Mouse (Mus musculus): ENCODE measurements around the gene Ankrd27.

Gene Ankrd27

DNA sequence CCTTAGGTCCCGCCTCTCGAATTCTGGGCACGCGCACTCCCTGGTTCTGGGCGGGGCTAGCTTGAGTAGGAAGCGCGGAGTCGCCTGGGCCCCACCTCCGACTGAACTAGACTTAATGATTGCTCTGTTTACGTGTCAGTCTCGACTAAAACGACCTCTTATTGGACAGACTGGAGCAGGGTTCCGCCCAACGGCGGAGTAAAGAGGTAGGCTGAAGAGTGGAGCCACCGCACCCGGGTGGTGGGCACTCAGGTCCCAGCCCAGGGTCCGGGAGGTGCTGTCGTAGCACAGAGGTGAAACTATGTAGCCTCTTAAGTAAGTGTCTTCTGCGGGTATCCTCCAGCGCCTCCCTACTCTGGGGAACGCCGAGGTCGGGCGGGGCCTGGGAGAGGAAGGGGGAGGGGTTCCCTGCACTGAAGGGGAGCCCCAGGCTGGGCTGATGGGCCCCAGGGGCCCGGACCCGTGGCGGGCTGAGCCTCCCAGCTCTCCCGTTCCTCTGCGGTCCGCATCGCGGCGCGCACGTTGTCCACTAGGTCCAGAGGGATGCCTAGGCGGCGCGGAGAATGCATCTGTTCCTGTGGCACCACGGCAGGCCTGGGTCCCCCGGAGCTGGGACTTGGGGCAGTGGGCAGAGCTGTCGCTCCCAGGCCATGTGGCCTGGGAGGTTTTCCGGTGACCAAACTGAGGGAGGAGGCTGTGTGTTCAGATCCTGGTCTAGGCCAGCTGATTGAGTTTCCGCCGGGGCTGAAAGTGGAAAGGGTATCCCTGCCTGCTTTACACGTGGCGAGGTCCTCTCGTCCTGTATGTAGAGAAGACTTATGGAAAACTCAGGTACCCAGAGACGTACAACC lies at the start of gene Ankrd27:
TSS of gene Ankrd27 (plus strand) at position 190 of the 851 bp plus-strand sequence.
- Histone ChIP-seq H3K27me3 (ENCODE audit: insufficient read depth, low read length) (peaks cover 27% of the 10 kb centered on the region), H3K4me3 (replicated peaks; ENCODE audit: low read length) (peak within 1 kb of the TSS; percentile 97), H3K36me3 (ENCODE audit: insufficient read depth, low read length) (peaks cover 19% of the 10 kb centered on the region), H3K9me3 (ENCODE audit: low read length) (no peaks in the 10 kb centered on the region), H3K4me1 (replicated peaks; ENCODE audit: low read depth, low read length) (peaks cover 48% of the 10 kb centered on the region)
- no peak for TF ChIP-seq POU5F1 (IDR thresholded peaks at IDR 0.05; ENCODE audit: borderline replicate concordance, low read length)
- no peak for TF ChIP-seq CTCF (conservative IDR thresholded peaks at IDR 0.05; ENCODE audit: low read length)
- no peak for TF ChIP-seq NANOG (IDR thresholded peaks at IDR 0.05; ENCODE audit: borderline replicate concordance, low read length)

- Histone ChIP-seq H3K9me3 (ENCODE audit: low read length) (no peaks in the 10 kb centered on the region), H3K27me3 (ENCODE audit: insufficient read depth, low read length) (no peaks in the 10 kb centered on the region), H3K4me3 (replicated peaks; ENCODE audit: low read length) (peak within 1 kb of the TSS; percentile 77), H3K36me3 (ENCODE audit: insufficient read depth, low read length) (peaks cover 26% of the 10 kb centered on the region), H3K4me1 (replicated peaks; ENCODE audit: low read depth, low read length) (peaks cover 39% of the 10 kb centered on the region)
- TF ChIP-seq NANOG (IDR thresholded peaks at IDR 0.05; ENCODE audit: borderline replicate concordance, low read length) (no peak), CTCF (conservative IDR thresholded peaks at IDR 0.05; ENCODE audit: low read length) (peak; percentile 59), POU5F1 (IDR thresholded peaks at IDR 0.05; ENCODE audit: borderline replicate concordance, low read length) (no peak)
Observed at GRCm38 (mm10) chr7:35537562-35537961, 48.5 kb upstream of the Ankrd27 start, which contains the start of gene Tdrd12. Gene Tdrd12, minus strand, starts transcription at chr7:35537745.

DNA sequence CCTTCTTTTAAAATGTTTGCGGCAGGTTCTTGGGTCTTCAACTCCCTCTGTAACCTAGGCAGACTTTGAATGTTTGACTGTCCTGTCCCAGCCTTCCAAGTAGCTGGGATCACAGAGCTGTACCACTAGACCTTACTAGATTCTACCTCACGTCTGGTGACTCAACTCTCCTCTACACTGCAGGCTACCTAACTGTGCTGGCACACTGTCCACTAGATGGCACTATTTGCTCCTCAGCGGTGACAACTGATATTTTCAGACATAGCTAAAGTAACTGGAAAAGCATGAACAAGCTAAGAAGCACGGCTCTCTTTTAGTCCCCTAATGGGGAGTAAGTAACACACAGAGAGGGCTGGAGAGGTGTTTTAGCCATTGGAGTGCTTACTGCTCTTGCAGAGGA lies 40.2 kb upstream of the Ankrd27 start:
- peak; percentile 98 for TF ChIP-seq CTCF (conservative IDR thresholded peaks at IDR 0.05; ENCODE audit: low read length)
- TF ChIP-seq POU5F1 (IDR thresholded peaks at IDR 0.05; ENCODE audit: borderline replicate concordance, low read length), result no peak
- no peak overlapping the region for H3K4me3 ChIP-seq (replicated peaks; ENCODE audit: low read length)
- H3K9me3 ChIP-seq (ENCODE audit: low read length), result no peaks in the 10 kb centered on the region
- no peaks in the 10 kb centered on the region for H3K27me3 ChIP-seq (ENCODE audit: insufficient read depth, low read length)
- H3K36me3 ChIP-seq (ENCODE audit: insufficient read depth, low read length), result peaks cover 46% of the 10 kb centered on the region
- H3K4me1 ChIP-seq (replicated peaks; ENCODE audit: low read depth, low read length), result peaks cover 13% of the 10 kb centered on the region

- TF ChIP-seq POU5F1 (IDR thresholded peaks at IDR 0.05; ENCODE audit: borderline replicate concordance, low read length) (no peak), CTCF (conservative IDR thresholded peaks at IDR 0.05; ENCODE audit: low read length) (peak; percentile 43)
Observed at GRCm38 (mm10) chr7:35553751-35554604, 32.1 kb upstream of the Ankrd27 start.

GRCm38 (mm10) chr7:35554605-35555175 lies 31.4 kb upstream of the Ankrd27 start:
- no peak for TF ChIP-seq POU5F1 (IDR thresholded peaks at IDR 0.05; ENCODE audit: borderline replicate concordance, low read length)
- TF ChIP-seq NANOG (IDR thresholded peaks at IDR 0.05; ENCODE audit: borderline replicate concordance, low read length), result no peak
- TF ChIP-seq CTCF (conservative IDR thresholded peaks at IDR 0.05; ENCODE audit: low read length), result no peak
- H3K4me1 ChIP-seq (replicated peaks; ENCODE audit: low read depth, low read length), result peaks cover 32% of the 10 kb centered on the region
- H3K36me3 ChIP-seq (ENCODE audit: insufficient read depth, low read length), result peaks cover 30% of the 10 kb centered on the region
- no peaks in the 10 kb centered on the region for H3K27me3 ChIP-seq (ENCODE audit: insufficient read depth, low read length)
- peak overlapping the region; percentile 89 for H3K4me3 ChIP-seq (replicated peaks; ENCODE audit: low read length)
- H3K9me3 ChIP-seq (ENCODE audit: low read length), result no peaks in the 10 kb centered on the region

More at GRCm38 (mm10) chr7:35553751-35554604, 32.1 kb upstream of the Ankrd27 start:
- H3K4me1 ChIP-seq (replicated peaks; ENCODE audit: low read depth, low read length), result peaks cover 31% of the 10 kb centered on the region
- H3K9me3 ChIP-seq (ENCODE audit: low read length), result no peaks in the 10 kb centered on the region
- H3K36me3 ChIP-seq (ENCODE audit: insufficient read depth, low read length), result peaks cover 37% of the 10 kb centered on the region
- H3K27me3 ChIP-seq (ENCODE audit: insufficient read depth, low read length), result no peaks in the 10 kb centered on the region
- peak overlapping the region; percentile 89 for H3K4me3 ChIP-seq (replicated peaks; ENCODE audit: low read length)

GRCm38 (mm10) chr7:35555224-35556204 lies 30.5 kb upstream of the Ankrd27 start:
- Histone ChIP-seq H3K4me3 (replicated peaks; ENCODE audit: low read length) (peak overlapping the region; percentile 89), H3K36me3 (ENCODE audit: insufficient read depth, low read length) (peaks cover 22% of the 10 kb centered on the region), H3K9me3 (ENCODE audit: low read length) (no peaks in the 10 kb centered on the region), H3K4me1 (replicated peaks; ENCODE audit: low read depth, low read length) (peaks cover 32% of the 10 kb centered on the region), H3K27me3 (ENCODE audit: insufficient read depth, low read length) (no peaks in the 10 kb centered on the region)
- no peak for TF ChIP-seq CTCF (conservative IDR thresholded peaks at IDR 0.05; ENCODE audit: low read length)
- no peak for TF ChIP-seq NANOG (IDR thresholded peaks at IDR 0.05; ENCODE audit: borderline replicate concordance, low read length)
- no peak for TF ChIP-seq POU5F1 (IDR thresholded peaks at IDR 0.05; ENCODE audit: borderline replicate concordance, low read length)

DNA sequence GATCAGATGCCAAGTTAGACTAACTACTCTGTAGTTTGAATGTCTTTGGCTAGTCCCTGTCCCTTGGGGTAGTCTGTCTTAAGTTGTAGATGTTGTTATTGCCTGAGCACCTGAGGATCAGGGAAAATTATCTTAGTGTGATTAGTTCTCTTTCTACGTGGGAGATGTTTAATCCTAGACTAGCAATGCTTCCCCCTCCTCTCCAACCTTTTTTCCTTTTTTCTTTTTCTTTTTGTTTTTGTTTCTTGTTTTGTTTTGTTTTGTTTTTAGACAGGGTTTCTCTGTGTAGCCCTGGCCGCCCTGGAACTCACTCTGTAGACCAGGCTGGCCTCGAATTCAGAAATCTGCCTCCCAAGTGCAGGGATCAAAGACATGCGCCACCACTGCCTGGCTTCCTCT lies 29.8 kb upstream of the Ankrd27 start, which contains the start of gene Nudt19:
TSS of gene Nudt19 (minus strand) at position 100 of the 399 bp plus-strand sequence.
- no peak for TF ChIP-seq NANOG (IDR thresholded peaks at IDR 0.05; ENCODE audit: borderline replicate concordance, low read length)
- TF ChIP-seq POU5F1 (IDR thresholded peaks at IDR 0.05; ENCODE audit: borderline replicate concordance, low read length), result no peak
- TF ChIP-seq CTCF (conservative IDR thresholded peaks at IDR 0.05; ENCODE audit: low read length), result no peak
- Histone ChIP-seq H3K4me1 (replicated peaks; ENCODE audit: low read depth, low read length) (peaks cover 32% of the 10 kb centered on the region), H3K9me3 (ENCODE audit: low read length) (no peaks in the 10 kb centered on the region), H3K4me3 (replicated peaks; ENCODE audit: low read length) (peak within 1 kb of the TSS; percentile 89), H3K27me3 (ENCODE audit: insufficient read depth, low read length) (no peaks in the 10 kb centered on the region), H3K36me3 (ENCODE audit: insufficient read depth, low read length) (peaks cover 15% of the 10 kb centered on the region)

Data from E14TG2a.4 (cell line).